Mouse (Mus musculus): ENCODE data around the gene Sertad2. TPM values are rescaled to one million over a fixed set of nuclear protein-coding genes. Genes with fewer than 3 reads are reported as not detected.

The Sertad2 gene
- 15.2 and 16.4 TPM in 2 replicates for polyA plus RNA-seq (2012; rRNA removed)

GRCm38 (mm10) chr11:20542739-20543452 is at the start of gene Sertad2:
Sertad2 (plus strand) TSS chr11:20543253.

Other genes with a start within 250 kb of the Sertad2 start
- 24.6 and 25.9 TPM in 2 replicates for gene Slc1a4, start 210.5 kb upstream of the Sertad2 start, polyA plus RNA-seq (2012; rRNA removed)
- gene Aftph, start 198.3 kb downstream of the Sertad2 start, polyA plus RNA-seq (2012; rRNA removed) = 64.6 and 67.0 TPM in 2 replicates